Mouse (Mus musculus): ENCODE measurements around the gene Smarcb1. TPM values are rescaled to one million over a fixed set of nuclear protein-coding genes. Genes with fewer than 3 reads are reported as not detected.

Gene Smarcb1
- polyA plus RNA-seq, 1 experiment from 2014 or later, result 54.9 TPM

DNA sequence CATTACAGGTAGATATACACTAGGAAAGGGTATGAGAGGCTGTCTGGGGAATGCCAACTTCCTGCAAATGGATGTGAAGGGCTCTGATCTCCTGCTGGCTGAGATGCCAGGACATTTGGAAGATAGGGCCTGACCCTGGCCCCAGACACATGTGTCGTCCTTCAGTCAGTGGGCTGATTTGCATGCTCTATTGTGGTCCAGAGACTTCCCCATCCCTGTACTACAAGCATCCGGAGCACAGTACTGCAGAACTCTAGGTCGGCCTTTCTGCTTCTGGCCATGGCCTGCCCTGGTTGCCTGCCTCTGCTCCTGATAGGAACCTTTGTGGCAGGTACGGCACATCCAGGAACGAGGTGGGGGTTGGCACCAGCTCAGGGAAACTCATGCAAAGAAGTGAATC is 26.7 kb upstream of the Smarcb1 start:
- no peak overlapping the region for H3K4me2 ChIP-seq (replicated peaks; ENCODE audit: low read depth)
- H3K27me3 ChIP-seq (replicated peaks; ENCODE audit: control insufficient read depth, insufficient read depth, low read length), result peaks cover 10% of the 10 kb centered on the region; the same call in 1 of the 2 replicates
- H3K36me3 ChIP-seq (ENCODE audit: control insufficient read depth, insufficient read depth), result no peaks in the 10 kb centered on the region
- no peaks in the 10 kb centered on the region for H3K4me1 ChIP-seq (replicated peaks; ENCODE audit: control insufficient read depth, insufficient read depth, low read length)
- no peak overlapping the region for H3K9ac ChIP-seq (ENCODE audit: low read depth, low read length)
- no peak overlapping the region for H3K4me3 ChIP-seq (ENCODE audit: low read depth, low read length)
- no peak for TF ChIP-seq CTCF (IDR thresholded peaks at IDR 0.05; ENCODE audit: low read depth)
- H3K27ac ChIP-seq (ENCODE audit: low read depth, low read length), result no peak overlapping the region
- whole genome bisulfite sequencing, result 84% methylated on average over 5 of the region's 5 CpGs
- no peaks in the 10 kb centered on the region for H3K9me3 ChIP-seq (ENCODE audit: control insufficient read depth)
- no peak for ATAC-seq

DNA sequence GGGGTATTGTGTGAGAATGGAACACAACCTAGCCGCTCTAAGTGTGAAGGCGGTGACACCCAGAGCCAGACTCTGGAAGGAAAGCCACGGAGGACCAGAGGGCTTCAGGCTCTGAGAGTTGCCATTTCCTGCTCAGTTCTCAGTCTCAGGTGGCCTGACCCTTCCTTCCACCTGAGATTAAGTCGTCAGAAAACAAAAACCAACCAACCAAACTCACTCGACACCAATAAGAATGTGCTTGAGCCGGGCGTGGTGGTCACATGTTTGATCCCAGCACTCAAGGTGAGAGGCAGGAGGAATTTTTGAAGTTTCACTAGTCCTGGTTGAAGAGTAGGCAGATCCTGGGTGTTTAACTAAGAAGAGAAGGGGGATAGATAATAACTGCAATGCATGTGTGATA is 24.5 kb upstream of the Smarcb1 start:
- H3K36me3 ChIP-seq (ENCODE audit: control insufficient read depth, insufficient read depth), result no peaks in the 10 kb centered on the region
- no peak overlapping the region for H3K4me3 ChIP-seq (ENCODE audit: low read depth, low read length)
- ATAC-seq, result no peak
- WGBS, result 65% methylated on average over 7 of the region's 7 CpGs
- no peak overlapping the region for H3K9ac ChIP-seq (ENCODE audit: low read depth, low read length)
- H3K4me1 ChIP-seq (replicated peaks; ENCODE audit: control insufficient read depth, insufficient read depth, low read length), result no peaks in the 10 kb centered on the region
- H3K27me3 ChIP-seq (replicated peaks; ENCODE audit: control insufficient read depth, insufficient read depth, low read length), result peaks cover 4% of the 10 kb centered on the region; the same call in 1 of the 2 replicates
- no peak overlapping the region for H3K27ac ChIP-seq (ENCODE audit: low read depth, low read length)
- no peak for TF ChIP-seq CTCF (IDR thresholded peaks at IDR 0.05; ENCODE audit: low read depth)
- H3K9me3 ChIP-seq (ENCODE audit: control insufficient read depth), result no peaks in the 10 kb centered on the region
- H3K4me2 ChIP-seq (replicated peaks; ENCODE audit: low read depth), result no peak overlapping the region

DNA sequence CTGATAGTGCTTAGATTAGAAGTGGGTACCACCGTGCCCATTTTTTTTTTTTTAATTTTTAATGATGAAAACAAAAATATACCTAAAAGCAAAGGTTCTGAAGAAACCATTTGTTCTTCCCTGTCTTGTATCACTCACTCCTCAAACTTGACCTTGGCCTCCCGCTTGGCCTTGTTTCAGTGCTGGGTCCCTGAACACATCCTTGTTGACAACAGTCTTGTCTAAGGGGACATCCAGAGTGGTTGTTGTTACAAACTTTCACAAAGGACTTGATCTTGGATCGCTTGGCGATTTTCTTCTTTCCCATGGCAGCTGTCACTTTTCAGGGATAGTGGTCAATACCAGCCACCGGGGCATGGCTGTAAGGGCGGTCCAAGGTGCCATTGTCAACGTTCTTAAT is 23.8 kb upstream of the Smarcb1 start:
- ATAC-seq, result no peak
- Histone ChIP-seq H3K4me2 (replicated peaks; ENCODE audit: low read depth) (no peak overlapping the region), H3K27me3 (replicated peaks; ENCODE audit: control insufficient read depth, insufficient read depth, low read length) (no peaks in the 10 kb centered on the region), H3K4me3 (ENCODE audit: low read depth, low read length) (no peak overlapping the region), H3K36me3 (ENCODE audit: control insufficient read depth, insufficient read depth) (no peaks in the 10 kb centered on the region), H3K27ac (ENCODE audit: low read depth, low read length) (no peak overlapping the region), H3K4me1 (replicated peaks; ENCODE audit: control insufficient read depth, insufficient read depth, low read length) (no peaks in the 10 kb centered on the region), H3K9ac (ENCODE audit: low read depth, low read length) (no peak overlapping the region), H3K9me3 (ENCODE audit: control insufficient read depth) (no peaks in the 10 kb centered on the region)
- no peak for TF ChIP-seq CTCF (IDR thresholded peaks at IDR 0.05; ENCODE audit: low read depth)
- WGBS, result 96% methylated on average over 7 of the region's 7 CpGs

DNA sequence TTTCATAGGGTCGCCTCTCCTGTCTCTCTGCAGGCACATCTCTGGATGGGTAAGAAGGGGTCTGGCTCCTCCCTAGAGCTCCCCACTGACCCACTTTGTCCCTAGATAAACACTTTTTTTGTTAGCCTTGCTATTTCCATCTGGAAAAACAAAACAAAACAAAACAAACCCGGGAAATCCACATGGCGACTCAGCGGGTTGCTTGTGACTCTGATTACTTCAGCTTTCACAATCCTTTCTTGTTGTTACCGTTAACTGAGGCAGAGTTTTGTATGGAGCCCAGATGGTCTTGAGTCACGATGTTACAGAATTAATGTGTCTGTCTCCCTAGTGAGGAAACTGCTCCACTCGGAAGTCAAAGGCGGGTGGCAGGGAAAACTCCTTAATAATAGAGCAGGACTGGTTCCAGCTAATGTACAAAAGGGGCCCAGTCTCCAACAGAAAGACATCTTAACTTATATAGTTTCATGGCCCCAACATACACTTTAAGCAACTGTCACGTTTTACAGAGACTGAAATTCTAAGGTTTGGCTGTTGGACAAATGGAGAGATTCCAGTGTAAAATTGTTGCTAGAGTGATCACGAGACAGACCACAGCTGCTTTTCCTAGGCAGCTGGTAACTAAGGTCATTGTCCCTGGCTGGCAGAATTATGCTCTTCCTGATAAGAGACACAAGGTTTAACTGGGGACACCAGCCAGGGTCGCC is 22.8 kb upstream of the Smarcb1 start:
- Histone ChIP-seq H3K4me1 (replicated peaks; ENCODE audit: control insufficient read depth, insufficient read depth, low read length) (no peaks in the 10 kb centered on the region), H3K4me3 (ENCODE audit: low read depth, low read length) (no peak overlapping the region), H3K9me3 (ENCODE audit: control insufficient read depth) (no peaks in the 10 kb centered on the region), H3K4me2 (replicated peaks; ENCODE audit: low read depth) (0 out of 2 replicates have a peak overlapping the region, but pooled peaks have one; percentile 3), H3K36me3 (ENCODE audit: control insufficient read depth, insufficient read depth) (no peaks in the 10 kb centered on the region), H3K27me3 (replicated peaks; ENCODE audit: control insufficient read depth, insufficient read depth, low read length) (no peaks in the 10 kb centered on the region), H3K27ac (ENCODE audit: low read depth, low read length) (no peak overlapping the region), H3K9ac (ENCODE audit: low read depth, low read length) (no peak overlapping the region)
- TF ChIP-seq CTCF (IDR thresholded peaks at IDR 0.05; ENCODE audit: low read depth), result no peak
- no peak for ATAC-seq
- 37% methylated on average over 11 of the region's 11 CpGs for WGBS

DNA sequence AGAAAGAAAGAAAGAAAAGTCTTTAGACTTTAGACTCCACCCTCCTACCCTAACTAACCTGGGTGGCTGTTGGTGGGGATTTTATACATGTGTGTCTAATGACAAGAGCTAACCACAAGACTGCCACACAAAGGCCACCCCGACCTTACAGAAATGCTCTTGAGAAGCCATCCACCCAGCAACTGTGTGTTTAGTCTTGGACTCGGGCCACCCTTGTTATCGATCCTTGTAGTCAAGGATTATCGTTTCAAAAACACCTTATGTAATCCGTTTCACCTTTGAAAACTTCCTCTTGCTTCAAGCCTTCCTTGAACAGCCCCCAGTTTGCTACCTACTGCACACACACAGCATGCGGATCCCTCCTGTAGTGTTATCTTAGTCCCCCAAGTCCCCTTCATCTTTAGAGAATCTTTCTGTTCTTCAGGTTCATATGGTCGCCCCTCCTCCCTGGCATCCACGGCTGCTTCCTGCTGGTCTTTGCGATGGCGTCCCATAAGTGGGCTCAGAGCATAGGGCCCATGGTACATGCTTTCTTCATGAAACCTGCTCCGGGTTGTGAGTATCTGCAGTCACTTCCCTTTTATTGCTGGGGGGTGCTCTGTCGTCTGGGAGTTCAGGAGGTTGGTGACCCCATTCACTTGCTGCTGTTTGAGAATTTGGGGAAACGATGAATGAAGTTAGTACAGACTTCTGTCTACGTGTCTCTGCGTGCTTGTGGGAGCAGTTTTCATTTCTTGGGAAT is 21.5 kb upstream of the Smarcb1 start, which contains the start of gene Vpreb3:
Vpreb3 (plus strand) TSS at position 322 of the 742 bp plus-strand sequence.
- no peak within 1 kb of the TSS for H3K9ac ChIP-seq (ENCODE audit: low read depth, low read length)
- H3K4me3 ChIP-seq (ENCODE audit: low read depth, low read length), result no peak within 1 kb of the TSS
- no peak for ATAC-seq
- H3K27ac ChIP-seq (ENCODE audit: low read depth, low read length), result no peak within 1 kb of the TSS
- no peak for TF ChIP-seq CTCF (IDR thresholded peaks at IDR 0.05; ENCODE audit: low read depth)
- no peaks in the 10 kb centered on the region for H3K36me3 ChIP-seq (ENCODE audit: control insufficient read depth, insufficient read depth)
- H3K9me3 ChIP-seq (ENCODE audit: control insufficient read depth), result no peaks in the 10 kb centered on the region
- H3K27me3 ChIP-seq (replicated peaks; ENCODE audit: control insufficient read depth, insufficient read depth, low read length), result no peaks in the 10 kb centered on the region
- WGBS, result 80% methylated on average over 15 of the region's 15 CpGs
- H3K4me2 ChIP-seq (replicated peaks; ENCODE audit: low read depth), result 0 out of 2 replicates have a peak within 1 kb of the TSS, but pooled peaks have one; percentile 3
- H3K4me1 ChIP-seq (replicated peaks; ENCODE audit: control insufficient read depth, insufficient read depth, low read length), result no peaks in the 10 kb centered on the region

DNA sequence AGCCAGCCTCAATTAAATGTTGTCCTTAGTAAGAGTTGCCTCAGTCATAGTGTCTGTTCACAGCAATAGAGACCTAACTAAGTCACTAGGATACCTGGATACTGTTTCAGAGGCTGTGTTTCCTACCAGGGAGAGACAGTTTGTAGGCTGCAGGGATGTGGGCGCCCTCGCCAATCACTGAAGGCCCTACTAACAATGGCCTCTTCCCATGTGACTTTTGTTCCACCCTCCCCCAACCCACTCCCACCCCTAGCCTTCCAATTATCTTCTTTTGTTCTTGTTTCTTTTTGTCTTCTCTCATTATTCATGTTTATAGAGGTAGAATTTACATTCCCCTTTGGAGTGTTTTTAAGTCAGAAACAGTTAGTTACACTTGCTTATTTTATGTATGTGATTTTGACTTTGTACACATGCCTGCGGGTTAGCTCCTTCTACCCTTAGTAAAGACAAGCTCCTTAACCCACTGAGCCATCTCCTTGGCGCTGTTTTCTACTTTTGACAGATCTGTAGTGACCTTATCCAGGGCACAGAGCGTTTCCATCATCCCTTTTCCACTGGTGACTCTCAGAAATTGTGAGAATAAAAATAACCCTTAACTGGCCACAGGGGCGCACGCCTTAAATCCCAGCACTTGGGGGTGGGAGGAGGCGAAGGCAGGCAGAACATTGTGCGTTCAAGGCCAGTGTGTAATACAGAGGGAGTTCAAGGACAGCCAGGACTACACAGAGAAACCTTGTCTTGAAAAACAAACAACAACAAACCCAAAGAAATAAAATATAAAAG is 19.8 kb upstream of the Smarcb1 start:
- no peak overlapping the region for H3K4me3 ChIP-seq (ENCODE audit: low read depth, low read length)
- no peak for TF ChIP-seq CTCF (IDR thresholded peaks at IDR 0.05; ENCODE audit: low read depth)
- H3K9ac ChIP-seq (ENCODE audit: low read depth, low read length), result no peak overlapping the region
- H3K36me3 ChIP-seq (ENCODE audit: control insufficient read depth, insufficient read depth), result no peaks in the 10 kb centered on the region
- H3K4me1 ChIP-seq (replicated peaks; ENCODE audit: control insufficient read depth, insufficient read depth, low read length), result no peaks in the 10 kb centered on the region
- no peaks in the 10 kb centered on the region for H3K27me3 ChIP-seq (replicated peaks; ENCODE audit: control insufficient read depth, insufficient read depth, low read length)
- no peak for ATAC-seq
- no peak overlapping the region for H3K27ac ChIP-seq (ENCODE audit: low read depth, low read length)
- no peak overlapping the region for H3K4me2 ChIP-seq (replicated peaks; ENCODE audit: low read depth)
- no peaks in the 10 kb centered on the region for H3K9me3 ChIP-seq (ENCODE audit: control insufficient read depth)
- WGBS, result 82% methylated on average over 9 of the region's 9 CpGs
